Mouse (Mus musculus) heart, embryonic 14.5 days (tissue): ENCODE results near the gene Ctdnep1. TPM values are rescaled to one million over a fixed set of nuclear protein-coding genes. Genes with fewer than 3 reads are reported as not detected.
A peak's percentile ranks its signal among the peaks of the same experiment; 100 is the strongest.

ENCODE experiments used
- ATAC-seq: fragments of 200-750 bp; cut with Nextera tagmentation; 2 replicates; pipeline ENCODE4 v1.8.0; 2017; ENCODE audit warnings: low read depth, moderate TSS enrichment; ENCODE audit not compliant: insufficient number of reproducible peaks, insufficient read depth, low FRiP score
- H3K27ac ChIP-seq, 2 experiments: fragments of 200-500 bp in 1 of 2; fragments of 300-500 bp in 1 of 2; sonication (generic) in 1 of 2; replicated peaks in 1 of 2; 2 replicates each; pipeline ENCODE4 v1.5.1; 2012 to 2014; ENCODE audit warnings: low read depth in 2 of 2, low read length in 2 of 2, control low read depth in 1 of 2, mild to moderate bottlenecking in 1 of 2, mixed read lengths in 1 of 2; ENCODE audit not compliant: control insufficient read depth in 1 of 2, insufficient read depth in 1 of 2
- H3K27me3 ChIP-seq: fragments of 300-500 bp; sonication (generic); 2 replicates; pipeline ENCODE4 v1.6.1; 2014; ENCODE audit warnings: mild to moderate bottlenecking, low read length, control low read depth; ENCODE audit not compliant: control insufficient read depth, insufficient read depth
- H3K36me3 ChIP-seq: fragments of 300-500 bp; sonication (generic); 2 replicates; pipeline ENCODE4 v1.6.1; 2014; ENCODE audit warnings: mild to moderate bottlenecking, control low read depth, low read length, mixed read lengths; ENCODE audit not compliant: control insufficient read depth, insufficient read depth
- H3K4me1 ChIP-seq, 2 experiments: fragments of 200-500 bp in 1 of 2; fragments of 300-500 bp in 1 of 2; sonication (generic) in 1 of 2; 2 replicates each; pipeline ENCODE4 v1.6.1; 2012 to 2014; ENCODE audit warnings: low read length in 2 of 2, control low read depth in 1 of 2, mixed read lengths in 1 of 2; ENCODE audit not compliant: control insufficient read depth in 2 of 2, insufficient read depth in 2 of 2
- H3K4me2 ChIP-seq: fragments of 300-500 bp; sonication (generic); 2 replicates; pipeline ENCODE4 v1.6.1; 2014; ENCODE audit warnings: mild to moderate bottlenecking, low read length
- H3K4me3 ChIP-seq, 2 experiments: fragments of 200-500 bp in 1 of 2; fragments of 300-500 bp in 1 of 2; sonication (generic) in 1 of 2; 2 replicates each; pipeline ENCODE4 v1.5.1; 2012 to 2014; ENCODE audit warnings: low read length in 2 of 2, mild to moderate bottlenecking in 2 of 2, control low read depth in 1 of 2, low read depth in 1 of 2, moderate library complexity in 1 of 2; ENCODE audit not compliant: control insufficient read depth in 1 of 2, insufficient read depth in 1 of 2
- H3K9ac ChIP-seq: fragments of 300-500 bp; sonication (generic); 2 replicates; pipeline ENCODE4 v1.6.1; 2014; ENCODE audit warnings: mild to moderate bottlenecking, low read length
- H3K9me3 ChIP-seq: fragments of 300-500 bp; sonication (generic); 2 replicates; pipeline ENCODE4 v1.6.1; 2016; ENCODE audit warnings: low read length, control low read depth; ENCODE audit not compliant: control insufficient read depth
- WGBS: fragments of 180-500 bp; shearing (Covaris S2); extraction: QIAGEN DNeasy Blood & Tissue Kit; methylation state at CpG from one replicate; pipeline ENCODE4 v1.1.7; 2014; 5-methylcytosine and 5-hydroxymethylcytosine counted together
- polyA plus RNA-seq: library from polyadenylated mRNA; unstranded; fragments of >200 nt; fragmentation: Nextera tagmentation; extraction: Ambion mirVana; gene quantifications from 2 replicates; pipeline ENCODE4 v1.2.1, GENCODE M21; 2014

The Ctdnep1 gene
- polyA plus RNA-seq, 1 experiment from 2014 or later, result 26.0 TPM

DNA sequence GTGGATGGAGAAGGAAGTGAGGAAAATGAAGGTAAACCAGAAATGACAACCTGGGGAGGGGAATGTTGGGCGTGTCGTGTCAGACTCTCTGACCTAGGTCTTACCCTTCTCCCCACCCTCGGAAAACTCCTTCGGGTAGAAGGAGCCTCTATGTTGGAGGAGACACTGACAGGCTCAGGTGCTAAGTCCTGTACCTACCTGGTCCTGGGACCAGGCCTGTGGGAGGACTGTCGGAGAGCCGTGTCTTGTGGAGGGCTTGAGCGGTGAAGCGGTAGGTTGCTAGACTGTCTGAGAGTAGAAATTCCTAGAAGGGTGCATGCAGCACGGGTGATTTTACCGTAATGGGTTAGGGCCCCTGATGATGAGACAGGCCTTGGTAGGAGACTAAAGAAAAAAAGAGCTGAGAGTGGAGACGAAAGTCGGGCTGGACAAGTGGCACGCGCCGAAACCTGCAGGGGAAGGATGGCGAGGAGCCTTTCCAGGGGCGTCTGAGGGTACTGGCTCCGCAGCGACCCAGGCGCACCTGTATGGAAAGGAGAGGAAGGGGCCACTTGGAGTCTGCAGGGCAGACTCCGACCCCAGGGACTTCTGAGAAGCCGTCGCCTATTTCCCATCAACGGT is 16.2 kb upstream of the Ctdnep1 start, which contains the start of gene Cldn7:
TSS of gene Cldn7 (plus strand) at position 130 of the 621 bp plus-strand sequence.
- Histone ChIP-seq H3K36me3 (peaks cover 18% of the 10 kb centered on the region), H3K9ac (0 out of 2 replicates have a peak within 1 kb of the TSS, but pooled peaks have one; percentile 1), H3K27ac (no peak within 1 kb of the TSS), H3K9me3 (no peaks in the 10 kb centered on the region), H3K4me3 (peak within 1 kb of the TSS in 1 of 2 experiments; percentile 44; a peak in 2 of 4 replicates), H3K27me3 (peaks cover 63% of the 10 kb centered on the region), H3K4me2 (peak within 1 kb of the TSS; percentile 84), H3K4me1 (peaks cover 4 to 14% of the 10 kb centered on the region in 2 experiments; a peak in 3 of 4 replicates)
- no peak for ATAC-seq
- 9% methylated on average over 24 of the region's 24 CpGs for WGBS

- no peak for ATAC-seq
- peaks cover 25% of the 10 kb centered on the region for H3K36me3 ChIP-seq
- H3K4me1 ChIP-seq, result peaks cover 4 to 14% of the 10 kb centered on the region in 2 experiments; a peak in 3 of 4 replicates
- H3K4me2 ChIP-seq, result peak overlapping the region; percentile 84
- H3K27me3 ChIP-seq, result peaks cover 63% of the 10 kb centered on the region
- no peaks in the 10 kb centered on the region for H3K9me3 ChIP-seq
- no peak overlapping the region for H3K27ac ChIP-seq
- H3K9ac ChIP-seq, result 0 out of 2 replicates have a peak overlapping the region, but pooled peaks have one; percentile 1
- 4% methylated on average over 46 of the region's 49 CpGs for WGBS
- peak overlapping the region in 1 of 2 experiments; percentile 44; a peak in 2 of 4 replicates for H3K4me3 ChIP-seq
Observed at GRCm38 (mm10) chr11:69965271-69966005, 15.5 kb upstream of the Ctdnep1 start.

DNA sequence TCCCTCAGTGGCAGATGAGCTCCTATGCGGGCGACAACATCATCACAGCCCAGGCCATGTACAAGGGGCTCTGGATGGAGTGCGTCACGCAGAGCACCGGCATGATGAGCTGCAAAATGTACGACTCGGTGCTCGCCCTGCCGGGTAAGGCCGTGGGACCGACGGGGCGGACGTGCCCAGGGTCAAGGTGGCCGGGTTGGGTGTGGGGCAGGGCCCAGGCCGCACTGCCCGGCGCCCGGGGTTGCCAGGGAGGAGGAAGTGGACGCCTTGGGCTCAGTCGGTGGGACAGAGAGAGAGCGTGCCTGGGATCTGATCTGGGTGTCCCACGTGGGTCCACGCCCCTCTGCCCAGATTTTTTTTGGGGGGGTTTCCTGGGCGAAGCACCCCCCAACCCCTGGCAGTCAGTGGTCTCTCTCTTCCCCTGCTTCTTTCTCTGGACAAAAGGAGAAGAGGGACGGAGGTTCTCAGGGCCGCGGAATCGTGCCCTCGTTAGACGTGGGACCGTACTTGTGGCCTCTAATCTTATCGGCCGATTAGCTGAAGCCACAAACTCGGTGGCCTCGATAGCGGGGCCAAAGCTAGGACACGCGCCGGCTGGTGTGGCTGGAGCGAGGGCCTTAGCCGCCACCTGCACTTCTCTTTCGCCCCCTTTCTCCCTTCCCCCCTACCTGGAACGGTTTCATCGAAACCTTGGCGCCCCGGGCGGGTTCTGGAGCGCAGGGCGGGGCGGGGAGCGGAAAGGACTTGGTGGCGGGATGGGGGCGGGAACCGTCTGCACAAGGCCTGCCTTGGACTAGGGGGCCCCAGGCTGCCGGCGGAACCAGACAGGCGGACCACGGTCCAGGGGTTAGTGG is 14.7 kb upstream of the Ctdnep1 start:
- Histone ChIP-seq H3K9ac (peak overlapping the region; percentile 66), H3K4me1 (peaks cover 4 to 14% of the 10 kb centered on the region in 2 experiments; a peak in 3 of 4 replicates), H3K4me2 (peak overlapping the region; percentile 84), H3K27ac (no peak overlapping the region), H3K9me3 (no peaks in the 10 kb centered on the region), H3K36me3 (peaks cover 27% of the 10 kb centered on the region), H3K27me3 (peaks cover 55% of the 10 kb centered on the region), H3K4me3 (peak overlapping the region; percentile 30 to 44)
- WGBS, result 2% methylated on average over 58 of the region's 59 CpGs
- ATAC-seq, result peak; percentile 58; the same call in 1 of the 2 replicates

GRCm38 (mm10) chr11:69966860-69967517 is 14.0 kb upstream of the Ctdnep1 start:
- WGBS, result 34% methylated on average over 17 of the region's 17 CpGs
- Histone ChIP-seq H3K4me2 (peak overlapping the region; percentile 84), H3K27ac (no peak overlapping the region)

GRCm38 (mm10) chr11:69968793-69969192 is 12.2 kb upstream of the Ctdnep1 start:
- no peak overlapping the region for H3K4me3 ChIP-seq
- H3K36me3 ChIP-seq, result peaks cover 52% of the 10 kb centered on the region
- H3K27ac ChIP-seq, result no peak overlapping the region
- peaks cover 4 to 14% of the 10 kb centered on the region in 2 experiments; a peak in 3 of 4 replicates for H3K4me1 ChIP-seq
- no peak for ATAC-seq
- WGBS, result 72% methylated on average over 4 of the region's 4 CpGs
- no peak overlapping the region for H3K4me2 ChIP-seq
- no peaks in the 10 kb centered on the region for H3K9me3 ChIP-seq
- peaks cover 33% of the 10 kb centered on the region for H3K27me3 ChIP-seq
- H3K9ac ChIP-seq, result no peak overlapping the region

More at GRCm38 (mm10) chr11:69966860-69967517, 14.0 kb upstream of the Ctdnep1 start:
- H3K36me3 ChIP-seq, result peaks cover 34% of the 10 kb centered on the region
- no peak for ATAC-seq
- H3K27me3 ChIP-seq, result peaks cover 49% of the 10 kb centered on the region
- H3K9ac ChIP-seq, result peak overlapping the region; percentile 66
- no peaks in the 10 kb centered on the region for H3K9me3 ChIP-seq
- H3K4me1 ChIP-seq, result peaks cover 4 to 14% of the 10 kb centered on the region in 2 experiments; a peak in 3 of 4 replicates
- H3K4me3 ChIP-seq, result peak overlapping the region; percentile 30 to 44; a peak in 3 of 4 replicates

DNA sequence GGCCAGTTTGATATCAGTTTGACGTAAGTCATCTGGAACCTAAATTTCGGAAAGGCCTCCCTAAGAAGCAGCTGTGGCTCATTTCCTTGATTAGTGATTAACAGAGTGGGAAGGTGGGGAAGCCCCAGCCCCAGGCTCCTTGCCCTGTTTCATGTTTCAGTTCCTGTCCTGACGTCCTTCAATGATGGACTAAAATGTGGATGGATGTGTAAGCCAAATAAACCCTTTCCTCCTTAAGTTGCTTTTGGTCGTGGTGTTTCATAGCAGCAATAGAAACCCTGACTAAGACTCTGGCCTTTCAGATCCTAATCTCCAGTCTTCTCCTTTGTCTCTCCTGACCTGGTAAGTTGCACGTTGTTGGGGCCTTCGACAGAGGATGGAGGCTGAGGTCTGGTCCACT is 10.7 kb upstream of the Ctdnep1 start:
- no peaks in the 10 kb centered on the region for H3K9me3 ChIP-seq
- peaks cover 4 to 11% of the 10 kb centered on the region in 2 experiments; a peak in 3 of 4 replicates for H3K4me1 ChIP-seq
- peaks cover 18% of the 10 kb centered on the region for H3K27me3 ChIP-seq
- H3K4me3 ChIP-seq, result no peak overlapping the region
- 87% methylated on average over 6 of the region's 6 CpGs for WGBS
- ATAC-seq, result no peak
- H3K36me3 ChIP-seq, result peaks cover 67% of the 10 kb centered on the region
- no peak overlapping the region for H3K27ac ChIP-seq
- H3K9ac ChIP-seq, result no peak overlapping the region
- no peak overlapping the region for H3K4me2 ChIP-seq
